Mouse (Mus musculus) embryonic facial prominence, embryonic 15.5 days (tissue): ENCODE results near the gene Acbd3. TPM values are rescaled to one million over a fixed set of nuclear protein-coding genes. Genes with fewer than 3 reads are reported as not detected.
A peak's percentile ranks its signal among the peaks of the same experiment; 100 is the strongest.

ENCODE experiments used
- ATAC-seq: fragments of 200-750 bp; cut with Nextera tagmentation; 2 replicates; pipeline ENCODE4 v1.8.0; 2017; ENCODE audit warnings: low read depth, moderate TSS enrichment; ENCODE audit not compliant: insufficient number of reproducible peaks, low FRiP score, low TSS enrichment
- H3K27ac ChIP-seq: fragments of 300-500 bp; sonication (generic); replicated peaks from 2 replicates; pipeline ENCODE4 v1.5.1; 2015; ENCODE audit warnings: mild to moderate bottlenecking, inconsistent platforms
- H3K27me3 ChIP-seq: fragments of 300-500 bp; sonication (generic); 2 replicates; pipeline ENCODE4 v1.6.1; 2015; ENCODE audit warnings: inconsistent platforms
- H3K36me3 ChIP-seq: fragments of 300-500 bp; sonication (generic); 2 replicates; pipeline ENCODE4 v1.6.1; 2015; ENCODE audit warnings: mild to moderate bottlenecking, inconsistent platforms
- H3K4me1 ChIP-seq: fragments of 300-500 bp; sonication (generic); 2 replicates; pipeline ENCODE4 v1.6.1; 2015; ENCODE audit warnings: inconsistent platforms
- H3K4me2 ChIP-seq: fragments of 300-500 bp; sonication (generic); replicated peaks from 2 replicates; pipeline ENCODE4 v1.6.1; 2015; ENCODE audit warnings: mild to moderate bottlenecking, inconsistent platforms
- H3K4me3 ChIP-seq: fragments of 300-500 bp; sonication (generic); replicated peaks from 2 replicates; pipeline ENCODE4 v1.5.1; 2015; ENCODE audit warnings: mild to moderate bottlenecking, inconsistent platforms
- H3K9ac ChIP-seq: fragments of 300-500 bp; sonication (generic); 2 replicates; pipeline ENCODE4 v1.6.1; 2015; ENCODE audit warnings: inconsistent platforms
- H3K9me3 ChIP-seq: fragments of 300-500 bp; sonication (generic); replicated peaks from 2 replicates; pipeline ENCODE4 v1.6.1; 2016; ENCODE audit warnings: inconsistent platforms
- WGBS: fragments of 180-500 bp; shearing (Covaris S2); methylation state at CpG from one replicate; pipeline ENCODE4 v1.1.7; 2015; 5-methylcytosine and 5-hydroxymethylcytosine counted together
- polyA plus RNA-seq: library from polyadenylated mRNA; unstranded; fragments of >200 nt; fragmentation: Nextera tagmentation; extraction: Ambion mirVana; gene quantifications from 2 replicates; pipeline ENCODE4 v1.2.1, GENCODE M21; 2015

Gene Acbd3
- polyA plus RNA-seq, 1 experiment from 2014 or later, result 26.8 TPM

GRCm38 (mm10) chr1:180763307-180763706, 37.5 kb downstream of the Acbd3 start:
- no peaks in the 10 kb centered on the region for H3K36me3 ChIP-seq
- no peak for ATAC-seq

GRCm38 (mm10) chr1:180763828-180764227, 38.0 kb downstream of the Acbd3 start:
- Histone ChIP-seq H3K4me2 (peak overlapping the region; percentile 70), H3K4me1 (peaks cover 24% of the 10 kb centered on the region), H3K36me3 (no peaks in the 10 kb centered on the region), H3K9me3 (no peaks in the 10 kb centered on the region), H3K9ac (0 out of 2 replicates have a peak overlapping the region, but pooled peaks have one; percentile 18), H3K27ac (no peak overlapping the region), H3K4me3 (peak overlapping the region; percentile 38), H3K27me3 (no peaks in the 10 kb centered on the region)
- 2% methylated on average over 11 of the region's 11 CpGs for WGBS
- ATAC-seq, result peak; percentile 66

More at GRCm38 (mm10) chr1:180763307-180763706, 37.5 kb downstream of the Acbd3 start:
- WGBS, result 6% methylated on average over 14 of the region's 14 CpGs
- Histone ChIP-seq H3K9ac (peak overlapping the region; percentile 18; the same call in 1 of the 2 replicates), H3K4me3 (peak overlapping the region; percentile 38), H3K4me1 (peaks cover 21% of the 10 kb centered on the region), H3K4me2 (peak overlapping the region; percentile 70), H3K27me3 (no peaks in the 10 kb centered on the region), H3K27ac (peak overlapping the region; percentile 35), H3K9me3 (no peaks in the 10 kb centered on the region)

- no peak for ATAC-seq
- 68% methylated on average over 5 of the region's 5 CpGs for WGBS
- H3K9me3 ChIP-seq, result no peaks in the 10 kb centered on the region
- H3K27me3 ChIP-seq, result no peaks in the 10 kb centered on the region
- H3K27ac ChIP-seq, result no peak overlapping the region
- H3K36me3 ChIP-seq, result no peaks in the 10 kb centered on the region
- H3K4me3 ChIP-seq, result no peak overlapping the region
- H3K4me1 ChIP-seq, result peaks cover 24% of the 10 kb centered on the region
- no peak overlapping the region for H3K4me2 ChIP-seq
- no peak overlapping the region for H3K9ac ChIP-seq
Observed at GRCm38 (mm10) chr1:180765393-180765792, 39.5 kb downstream of the Acbd3 start.

GRCm38 (mm10) chr1:180766557-180766956, 40.7 kb downstream of the Acbd3 start:
- Histone ChIP-seq H3K36me3 (no peaks in the 10 kb centered on the region), H3K9ac (no peak overlapping the region), H3K4me1 (peaks cover 24% of the 10 kb centered on the region), H3K4me3 (no peak overlapping the region), H3K27ac (no peak overlapping the region), H3K9me3 (no peaks in the 10 kb centered on the region), H3K4me2 (no peak overlapping the region), H3K27me3 (no peaks in the 10 kb centered on the region)
- whole genome bisulfite sequencing, result 51% methylated on average over 5 of the region's 5 CpGs
- ATAC-seq, result no peak

GRCm38 (mm10) chr1:180767541-180768333, 41.9 kb downstream of the Acbd3 start:
- no peaks in the 10 kb centered on the region for H3K9me3 ChIP-seq
- 15% methylated on average over 10 of the region's 10 CpGs for WGBS
- peak overlapping the region; percentile 83 for H3K4me2 ChIP-seq
- peak overlapping the region; percentile 50 for H3K9ac ChIP-seq
- H3K4me1 ChIP-seq, result peaks cover 24% of the 10 kb centered on the region
- peak overlapping the region; percentile 61 for H3K27ac ChIP-seq
- ATAC-seq, result peak; percentile 41; the same call in 1 of the 2 replicates
- no peaks in the 10 kb centered on the region for H3K36me3 ChIP-seq
- no peaks in the 10 kb centered on the region for H3K27me3 ChIP-seq
- peak overlapping the region; percentile 52 for H3K4me3 ChIP-seq

- ATAC-seq, result peak; percentile 85
- no peaks in the 10 kb centered on the region for H3K9me3 ChIP-seq
- no peaks in the 10 kb centered on the region for H3K36me3 ChIP-seq
- WGBS, result 3% methylated on average over 37 of the region's 37 CpGs
- H3K27me3 ChIP-seq, result no peaks in the 10 kb centered on the region
- H3K4me1 ChIP-seq, result peaks cover 17% of the 10 kb centered on the region
- H3K4me2 ChIP-seq, result peak overlapping the region; percentile 83
- peak overlapping the region; percentile 50 for H3K9ac ChIP-seq
- H3K4me3 ChIP-seq, result peak overlapping the region; percentile 52
- H3K27ac ChIP-seq, result peak overlapping the region; percentile 61
Observed at GRCm38 (mm10) chr1:180768334-180769168, 42.7 kb downstream of the Acbd3 start.

- Histone ChIP-seq H3K4me1 (peaks cover 26% of the 10 kb centered on the region), H3K9me3 (no peaks in the 10 kb centered on the region), H3K4me2 (no peak overlapping the region), H3K27me3 (no peaks in the 10 kb centered on the region), H3K9ac (no peak overlapping the region), H3K4me3 (no peak overlapping the region), H3K27ac (no peak overlapping the region), H3K36me3 (no peaks in the 10 kb centered on the region)
- ATAC-seq, result no peak
- 77% methylated on average over 5 of the region's 5 CpGs for WGBS
Observed at GRCm38 (mm10) chr1:180771306-180771705, 45.5 kb downstream of the Acbd3 start.

- Histone ChIP-seq H3K27ac (no peak overlapping the region), H3K4me1 (peaks cover 30% of the 10 kb centered on the region), H3K4me2 (no peak overlapping the region), H3K9me3 (no peaks in the 10 kb centered on the region), H3K27me3 (no peaks in the 10 kb centered on the region), H3K4me3 (no peak overlapping the region), H3K36me3 (no peaks in the 10 kb centered on the region), H3K9ac (no peak overlapping the region)
- no peak for ATAC-seq
- 79% methylated on average over 4 of the region's 4 CpGs for WGBS
Observed at GRCm38 (mm10) chr1:180771722-180772121, 45.9 kb downstream of the Acbd3 start.

- Histone ChIP-seq H3K9ac (no peak overlapping the region), H3K4me2 (no peak overlapping the region), H3K4me1 (peaks cover 30% of the 10 kb centered on the region), H3K27me3 (no peaks in the 10 kb centered on the region), H3K9me3 (no peaks in the 10 kb centered on the region), H3K27ac (no peak overlapping the region), H3K36me3 (no peaks in the 10 kb centered on the region), H3K4me3 (no peak overlapping the region)
- ATAC-seq, result no peak
- WGBS, result 86% methylated on average over 3 of the region's 3 CpGs
Observed at GRCm38 (mm10) chr1:180772291-180772690, 46.4 kb downstream of the Acbd3 start.

GRCm38 (mm10) chr1:180774664-180775063, 48.8 kb downstream of the Acbd3 start:
- H3K9me3 ChIP-seq, result no peaks in the 10 kb centered on the region
- 66% methylated on average over 3 of the region's 3 CpGs for WGBS
- H3K4me3 ChIP-seq, result no peak overlapping the region
- H3K27ac ChIP-seq, result no peak overlapping the region
- no peak overlapping the region for H3K9ac ChIP-seq
- no peaks in the 10 kb centered on the region for H3K36me3 ChIP-seq
- no peak for ATAC-seq
- no peak overlapping the region for H3K4me2 ChIP-seq
- no peaks in the 10 kb centered on the region for H3K27me3 ChIP-seq
- peaks cover 19% of the 10 kb centered on the region for H3K4me1 ChIP-seq

GRCm38 (mm10) chr1:180775317-180775716, 49.5 kb downstream of the Acbd3 start:
- Histone ChIP-seq H3K27me3 (no peaks in the 10 kb centered on the region), H3K27ac (no peak overlapping the region), H3K4me1 (peaks cover 19% of the 10 kb centered on the region), H3K9ac (no peak overlapping the region), H3K4me2 (no peak overlapping the region), H3K9me3 (no peaks in the 10 kb centered on the region), H3K36me3 (no peaks in the 10 kb centered on the region), H3K4me3 (no peak overlapping the region)
- 83% methylated on average over 10 of the region's 10 CpGs for WGBS
- ATAC-seq, result no peak
